Mouse (Mus musculus) lung, postnatal 0 days (tissue): ENCODE results near the gene Rhd.
A peak's percentile ranks its signal among the peaks of the same experiment; 100 is the strongest.

Source experiments
- CTCF ChIP-seq: IDR thresholded peaks from 2 replicates; pipeline ENCODE4 v1.5.1; 2016; ENCODE audit warnings: antibody characterized with exemption, mild to moderate bottlenecking
- EP300 ChIP-seq: IDR thresholded peaks from 2 replicates; pipeline ENCODE4 v1.6.1; 2016; ENCODE audit warnings: antibody characterized with exemption, mild to moderate bottlenecking, control low read depth

- TF ChIP-seq EP300 (peak; percentile 66), CTCF (no peak)
Observed at GRCm38 (mm10) chr4:134930684-134931481, 66.5 kb downstream of the Rhd start, which contains the start of gene Syf2.
